Mouse (Mus musculus): Measurements from ENCODE around the gene Dlg2. TPM values are rescaled to one million over a fixed set of nuclear protein-coding genes. Genes with fewer than 3 reads are reported as not detected.

The Dlg2 gene
- polyA plus RNA-seq, 1 experiment from 2014 or later, result 28.5 TPM

GRCm38 (mm10) chr7:91443377-91443714 is 966.9 kb downstream of the Dlg2 start:
- no peak overlapping the region for H3K9ac ChIP-seq

GRCm38 (mm10) chr7:91443913-91444312 is 967.4 kb downstream of the Dlg2 start:
- Histone ChIP-seq H3K4me2 (no peak overlapping the region), H3K36me3 (no peaks in the 10 kb centered on the region), H3K27me3 (no peaks in the 10 kb centered on the region), H3K4me3 (no peak overlapping the region), H3K9ac (no peak overlapping the region), H3K4me1 (replicated peaks) (peaks cover 13% of the 10 kb centered on the region), H3K9me3 (no peaks in the 10 kb centered on the region), H3K27ac (replicated peaks) (peak overlapping the region; percentile 56; the same call in 1 of the 2 replicates)
- ATAC-seq (ENCODE audit: low FRiP score, low read depth), result no peak
- 85% methylated on average over 3 of the region's 3 CpGs for WGBS

More at GRCm38 (mm10) chr7:91443377-91443714, 966.9 kb downstream of the Dlg2 start:
- H3K36me3 ChIP-seq, result no peaks in the 10 kb centered on the region
- no peak for ATAC-seq (ENCODE audit: low FRiP score, low read depth)
- H3K4me1 ChIP-seq (replicated peaks), result peaks cover 13% of the 10 kb centered on the region
- no peak overlapping the region for H3K4me3 ChIP-seq
- peak overlapping the region; percentile 56 for H3K27ac ChIP-seq (replicated peaks)
- no peaks in the 10 kb centered on the region for H3K9me3 ChIP-seq
- H3K27me3 ChIP-seq, result no peaks in the 10 kb centered on the region
- peak overlapping the region; percentile 14; the same call in 1 of the 2 replicates for H3K4me2 ChIP-seq
- WGBS, result 42% methylated on average over 5 of the region's 5 CpGs

GRCm38 (mm10) chr7:91444728-91445127 is 968.3 kb downstream of the Dlg2 start:
- no peak overlapping the region for H3K9ac ChIP-seq
- no peaks in the 10 kb centered on the region for H3K9me3 ChIP-seq
- no peak overlapping the region for H3K4me3 ChIP-seq
- H3K4me2 ChIP-seq, result no peak overlapping the region
- H3K36me3 ChIP-seq, result no peaks in the 10 kb centered on the region
- no peak for ATAC-seq (ENCODE audit: low FRiP score, low read depth)
- no peaks in the 10 kb centered on the region for H3K27me3 ChIP-seq
- H3K4me1 ChIP-seq (replicated peaks), result peaks cover 13% of the 10 kb centered on the region
- 74% methylated on average over 3 of the region's 3 CpGs for WGBS
- H3K27ac ChIP-seq (replicated peaks), result no peak overlapping the region

GRCm38 (mm10) chr7:91456796-91457195 is 980.3 kb downstream of the Dlg2 start:
- no peak overlapping the region for H3K4me2 ChIP-seq
- H3K9ac ChIP-seq, result no peak overlapping the region
- H3K27ac ChIP-seq (replicated peaks), result no peak overlapping the region
- no peak for ATAC-seq (ENCODE audit: low FRiP score, low read depth)
- no peaks in the 10 kb centered on the region for H3K9me3 ChIP-seq
- no peaks in the 10 kb centered on the region for H3K27me3 ChIP-seq
- no peaks in the 10 kb centered on the region for H3K36me3 ChIP-seq
- 14% methylated on average over 1 of the region's 1 CpGs for WGBS
- no peak overlapping the region for H3K4me3 ChIP-seq
- H3K4me1 ChIP-seq (replicated peaks), result no peaks in the 10 kb centered on the region

GRCm38 (mm10) chr7:91457207-91457606 is 980.7 kb downstream of the Dlg2 start:
- Histone ChIP-seq H3K9me3 (no peaks in the 10 kb centered on the region), H3K36me3 (no peaks in the 10 kb centered on the region), H3K9ac (no peak overlapping the region), H3K4me3 (no peak overlapping the region), H3K4me2 (no peak overlapping the region), H3K27ac (replicated peaks) (no peak overlapping the region), H3K27me3 (no peaks in the 10 kb centered on the region), H3K4me1 (replicated peaks) (no peaks in the 10 kb centered on the region)
- WGBS, result 0% methylated on average over 1 of the region's 1 CpGs
- ATAC-seq (ENCODE audit: low FRiP score, low read depth), result peak; percentile 81

- 65% methylated on average over 3 of the region's 3 CpGs for WGBS
- H3K4me1 ChIP-seq (replicated peaks), result no peaks in the 10 kb centered on the region
- H3K27ac ChIP-seq (replicated peaks), result no peak overlapping the region
- H3K36me3 ChIP-seq, result no peaks in the 10 kb centered on the region
- H3K27me3 ChIP-seq, result no peaks in the 10 kb centered on the region
- no peak for ATAC-seq (ENCODE audit: low FRiP score, low read depth)
- no peak overlapping the region for H3K4me2 ChIP-seq
- no peak overlapping the region for H3K9ac ChIP-seq
- H3K4me3 ChIP-seq, result no peak overlapping the region
- H3K9me3 ChIP-seq, result no peaks in the 10 kb centered on the region
Observed at GRCm38 (mm10) chr7:91461352-91461751, 984.9 kb downstream of the Dlg2 start.

GRCm38 (mm10) chr7:91463256-91463655 is 986.8 kb downstream of the Dlg2 start:
- Histone ChIP-seq H3K4me2 (no peak overlapping the region), H3K36me3 (no peaks in the 10 kb centered on the region), H3K4me3 (no peak overlapping the region), H3K27ac (replicated peaks) (no peak overlapping the region), H3K4me1 (replicated peaks) (no peaks in the 10 kb centered on the region), H3K9ac (no peak overlapping the region), H3K9me3 (no peaks in the 10 kb centered on the region), H3K27me3 (no peaks in the 10 kb centered on the region)
- whole genome bisulfite sequencing, result 65% methylated on average over 7 of the region's 7 CpGs
- no peak for ATAC-seq (ENCODE audit: low FRiP score, low read depth)

GRCm38 (mm10) chr7:91467061-91467460 is 990.6 kb downstream of the Dlg2 start:
- WGBS, result 85% methylated on average over 3 of the region's 3 CpGs
- ATAC-seq (ENCODE audit: low FRiP score, low read depth), result no peak

GRCm38 (mm10) chr7:91479145-91479544 is 1002.7 kb downstream of the Dlg2 start:
- Histone ChIP-seq H3K9me3 (no peaks in the 10 kb centered on the region), H3K27me3 (no peaks in the 10 kb centered on the region), H3K27ac (replicated peaks) (no peak overlapping the region), H3K4me3 (no peak overlapping the region), H3K36me3 (no peaks in the 10 kb centered on the region), H3K9ac (no peak overlapping the region), H3K4me2 (no peak overlapping the region), H3K4me1 (replicated peaks) (no peaks in the 10 kb centered on the region)
- no peak for ATAC-seq (ENCODE audit: low FRiP score, low read depth)
- 69% methylated on average over 3 of the region's 3 CpGs for WGBS

More at GRCm38 (mm10) chr7:91467061-91467460, 990.6 kb downstream of the Dlg2 start:
- Histone ChIP-seq H3K27me3 (no peaks in the 10 kb centered on the region), H3K4me2 (no peak overlapping the region), H3K9me3 (no peaks in the 10 kb centered on the region), H3K9ac (no peak overlapping the region), H3K27ac (replicated peaks) (no peak overlapping the region), H3K36me3 (no peaks in the 10 kb centered on the region), H3K4me3 (no peak overlapping the region), H3K4me1 (replicated peaks) (no peaks in the 10 kb centered on the region)

GRCm38 (mm10) chr7:91481574-91482197 is 1005.2 kb downstream of the Dlg2 start:
- Histone ChIP-seq H3K27me3 (no peaks in the 10 kb centered on the region), H3K27ac (replicated peaks) (no peak overlapping the region), H3K4me1 (replicated peaks) (no peaks in the 10 kb centered on the region), H3K4me3 (no peak overlapping the region), H3K36me3 (no peaks in the 10 kb centered on the region), H3K9ac (no peak overlapping the region), H3K4me2 (no peak overlapping the region), H3K9me3 (no peaks in the 10 kb centered on the region)
- 65% methylated on average over 1 of the region's 1 CpGs for WGBS
- ATAC-seq (ENCODE audit: low FRiP score, low read depth), result peak; percentile 61

- Histone ChIP-seq H3K4me1 (replicated peaks) (no peaks in the 10 kb centered on the region), H3K4me3 (no peak overlapping the region), H3K4me2 (no peak overlapping the region), H3K9me3 (no peaks in the 10 kb centered on the region), H3K27me3 (no peaks in the 10 kb centered on the region), H3K9ac (no peak overlapping the region), H3K27ac (replicated peaks) (no peak overlapping the region), H3K36me3 (no peaks in the 10 kb centered on the region)
- ATAC-seq (ENCODE audit: low FRiP score, low read depth), result no peak
- 75% methylated on average over 3 of the region's 3 CpGs for WGBS
Observed at GRCm38 (mm10) chr7:91493234-91493633, 1016.8 kb downstream of the Dlg2 start.

- Histone ChIP-seq H3K36me3 (no peaks in the 10 kb centered on the region), H3K27me3 (no peaks in the 10 kb centered on the region), H3K4me2 (no peak overlapping the region), H3K9me3 (no peaks in the 10 kb centered on the region), H3K4me1 (replicated peaks) (no peaks in the 10 kb centered on the region), H3K9ac (no peak overlapping the region), H3K27ac (replicated peaks) (no peak overlapping the region), H3K4me3 (no peak overlapping the region)
- WGBS, result 68% methylated on average over 5 of the region's 5 CpGs
- no peak for ATAC-seq (ENCODE audit: low FRiP score, low read depth)
Observed at GRCm38 (mm10) chr7:91495526-91495925, 1019.1 kb downstream of the Dlg2 start.

GRCm38 (mm10) chr7:91511119-91511518 is 1034.6 kb downstream of the Dlg2 start:
- Histone ChIP-seq H3K27ac (replicated peaks) (no peak overlapping the region), H3K9me3 (no peaks in the 10 kb centered on the region), H3K9ac (no peak overlapping the region), H3K4me1 (replicated peaks) (no peaks in the 10 kb centered on the region), H3K4me2 (no peak overlapping the region), H3K36me3 (no peaks in the 10 kb centered on the region), H3K27me3 (no peaks in the 10 kb centered on the region), H3K4me3 (no peak overlapping the region)
- ATAC-seq (ENCODE audit: low FRiP score, low read depth), result no peak
- 61% methylated on average over 1 of the region's 1 CpGs for WGBS
